Comparison of ENCODE assay signal across 8 mouse cellular contexts in the genomic region with DNA sequence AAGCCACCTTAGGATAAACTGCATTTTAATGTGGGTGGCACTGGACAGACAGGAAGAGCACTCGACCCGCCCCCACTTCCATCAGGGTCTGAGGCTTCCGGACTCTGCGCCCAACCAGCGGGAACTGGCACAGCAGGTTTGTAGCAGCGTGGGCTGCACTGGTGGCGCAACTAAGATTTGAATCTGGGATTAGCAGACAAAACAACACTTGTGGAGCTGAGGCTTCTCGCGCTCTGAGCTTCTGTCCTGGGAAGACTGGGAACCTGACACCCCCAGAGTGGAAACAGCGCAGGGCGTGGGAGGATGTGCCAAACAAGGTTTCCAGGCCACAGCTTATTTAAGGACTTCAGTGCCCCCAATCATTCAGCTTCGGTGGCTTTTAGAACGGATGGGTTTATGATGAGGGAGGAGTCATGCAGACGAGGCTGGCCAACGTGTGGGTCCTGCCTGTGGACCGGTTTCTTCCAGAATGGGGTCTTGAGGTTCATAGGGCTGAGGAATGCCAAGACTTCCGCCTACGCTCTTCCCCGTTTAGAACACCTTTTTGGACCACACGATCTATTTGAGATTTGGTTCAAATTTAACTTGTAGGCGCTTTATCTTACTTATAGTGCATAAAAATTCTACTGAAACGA. TPM values are rescaled to one million over a fixed set of nuclear protein-coding genes. Genes with fewer than 3 reads are reported as not detected.
A peak's percentile ranks its signal among the peaks of the same experiment; 100 is the strongest.
DNase-seq lines count a peak whose midpoint lies in the region; ATAC-seq lines count a peak whose summit lies in the region.

No protein-coding gene starts in this region.

- H3K4me1 ChIP-seq in lung, embryonic 15.5 days = 0 out of 2 replicates have a peak, but pooled peaks cover 5% of the 10 kb centered on the region
- H3K4me1 ChIP-seq in embryonic facial prominence, embryonic 15.5 days = 0 out of 2 replicates have a peak, but pooled peaks cover 4% of the 10 kb centered on the region
- H3K4me1 ChIP-seq in megakaryocyte, embryonic 14.5 days = peaks cover 14% of the 10 kb centered on the region
- H3K4me1 ChIP-seq in forebrain, embryonic 11.5 days (replicated peaks; ENCODE audit: control insufficient read depth, insufficient read depth, low read length) = no peaks in the 10 kb centered on the region

- DNase-seq in embryo, embryonic 11 days = peak; percentile 42
- DNase-seq in embryo, embryonic 9.5 days (ENCODE audit: extremely low spot score) = no peak
- DNase-seq in lung, postnatal 25 days (ENCODE audit: low spot score) = no peak
- no peak for DNase-seq in cerebellum, adult 11 months
- no peak for DNase-seq in forebrain, embryonic 11.5 days (ENCODE audit: low spot score)

- ATAC-seq in lung, embryonic 15.5 days (ENCODE audit: borderline replicate concordance, extremely low read depth, low FRiP score, low TSS enrichment) = peak; percentile 64
- no peak for ATAC-seq in embryonic facial prominence, embryonic 15.5 days (ENCODE audit: insufficient number of reproducible peaks, low FRiP score, low TSS enrichment, low read depth)
- no peak for ATAC-seq in forebrain, embryonic 11.5 days (replicated peaks; ENCODE audit: low FRiP score)

- H3K9me3 ChIP-seq in lung, embryonic 15.5 days = no peaks in the 10 kb centered on the region
- H3K9me3 ChIP-seq in embryonic facial prominence, embryonic 15.5 days (replicated peaks) = no peaks in the 10 kb centered on the region
- H3K9me3 ChIP-seq in megakaryocyte, embryonic 14.5 days = no peaks in the 10 kb centered on the region; the same call in 1 of the 2 replicates
- H3K9me3 ChIP-seq in forebrain, embryonic 11.5 days (ENCODE audit: control insufficient read depth, low read length) = no peaks in the 10 kb centered on the region

- H3K9ac ChIP-seq in lung, embryonic 15.5 days = no peak overlapping the region
- H3K9ac ChIP-seq in embryonic facial prominence, embryonic 15.5 days = no peak overlapping the region
- no peak overlapping the region for H3K9ac ChIP-seq in forebrain, embryonic 11.5 days (ENCODE audit: low read length)

- H3K4me3 ChIP-seq in lung, embryonic 15.5 days = no peak overlapping the region
- H3K4me3 ChIP-seq in embryonic facial prominence, embryonic 15.5 days (replicated peaks) = no peak overlapping the region
- peak overlapping the region; percentile 81 for H3K4me3 ChIP-seq in megakaryocyte, embryonic 14.5 days (replicated peaks)
- no peak overlapping the region for H3K4me3 ChIP-seq in forebrain, embryonic 11.5 days (ENCODE audit: low read depth, low read length)

- H3K4me2 ChIP-seq in lung, embryonic 15.5 days = peak overlapping the region; percentile 34
- peak overlapping the region; percentile 17; the same call in 1 of the 2 replicates for H3K4me2 ChIP-seq in embryonic facial prominence, embryonic 15.5 days (replicated peaks)
- H3K4me2 ChIP-seq in forebrain, embryonic 11.5 days (ENCODE audit: low read depth, low read length, severe bottlenecking) = no peak overlapping the region

- no peaks in the 10 kb centered on the region for H3K27me3 ChIP-seq in lung, embryonic 15.5 days
- no peaks in the 10 kb centered on the region for H3K27me3 ChIP-seq in embryonic facial prominence, embryonic 15.5 days
- peaks cover 15% of the 10 kb centered on the region for H3K27me3 ChIP-seq in megakaryocyte, embryonic 14.5 days (replicated peaks)
- H3K27me3 ChIP-seq in forebrain, embryonic 11.5 days (ENCODE audit: control insufficient read depth, insufficient read depth, low read length) = no peaks in the 10 kb centered on the region; the same call in 1 of the 2 replicates

- H3K36me3 ChIP-seq in lung, embryonic 15.5 days = no peaks in the 10 kb centered on the region
- H3K36me3 ChIP-seq in embryonic facial prominence, embryonic 15.5 days = no peaks in the 10 kb centered on the region
- no peaks in the 10 kb centered on the region for H3K36me3 ChIP-seq in megakaryocyte, embryonic 14.5 days (replicated peaks; ENCODE audit: low read length)
- no peaks in the 10 kb centered on the region for H3K36me3 ChIP-seq in forebrain, embryonic 11.5 days (ENCODE audit: control insufficient read depth, insufficient read depth, low read length)

- no peak overlapping the region for H3K27ac ChIP-seq in lung, embryonic 15.5 days
- H3K27ac ChIP-seq in embryonic facial prominence, embryonic 15.5 days (replicated peaks) = no peak overlapping the region
- no peak overlapping the region for H3K27ac ChIP-seq in forebrain, embryonic 11.5 days (ENCODE audit: low read depth, low read length)

- 40% methylated on average over 22 of the region's 22 CpGs for WGBS in lung, embryonic 15.5 days
- 48% methylated on average over 22 of the region's 22 CpGs for WGBS in embryonic facial prominence, embryonic 15.5 days
- 74% methylated on average over 22 of the region's 22 CpGs for WGBS in forebrain, embryonic 11.5 days

RNA-seq across cellular contexts. Expression of a gene that starts 41.1 kb away (rescaled TPM):
- polyA plus RNA-seq in lung, embryonic 15.5 days (2015; fragmentation: Nextera tagmentation; extraction: Ambion mirVana) = 64.3 and 65.2 TPM in 2 replicates
- polyA plus RNA-seq in embryonic facial prominence, embryonic 15.5 days (2015; fragmentation: Nextera tagmentation; extraction: Ambion mirVana) = 81.1 and 82.2 TPM in 2 replicates
- polyA plus RNA-seq in megakaryocyte, embryonic 14.5 days (2012; ENCODE audit: insufficient read depth, low replicate concordance) = 15.9 and 18.1 TPM in 2 replicates
- 119 and 123 TPM in 2 replicates for polyA plus RNA-seq in forebrain, embryonic 11.5 days (2014; fragmentation: Nextera tagmentation; extraction: Ambion mirVana)
